ENCODE assay signal across 8 mouse cellular contexts in genomic region chr12:105685001-105685691, GRCm38 (mm10). TPM values are rescaled to one million over a fixed set of nuclear protein-coding genes. Genes with fewer than 3 reads are reported as not detected.
A peak's percentile ranks its signal among the peaks of the same experiment; 100 is the strongest.
DNase-seq lines count a peak whose midpoint lies in the region; ATAC-seq lines count a peak whose summit lies in the region.

Gene Atg2b, minus strand, starts transcription at chr12:105685211.

- H3K36me3 ChIP-seq in hindbrain, embryonic 14.5 days (replicated peaks; ENCODE audit: control insufficient read depth, insufficient read depth), result peaks cover 17% of the 10 kb centered on the region

- H3K4me1 ChIP-seq in hindbrain, embryonic 14.5 days (replicated peaks; ENCODE audit: control insufficient read depth, insufficient read depth, low read length), result peaks cover 31% of the 10 kb centered on the region

- 3% methylated on average over 70 of the region's 73 CpGs for WGBS in hindbrain, embryonic 14.5 days

- peak within 1 kb of the TSS; percentile 95 for H3K27ac ChIP-seq in hindbrain, embryonic 14.5 days

- no peaks in the 10 kb centered on the region for H3K9me3 ChIP-seq in hindbrain, embryonic 14.5 days (ENCODE audit: control insufficient read depth, low read length)

- peak; percentile 92 for ATAC-seq in hindbrain, embryonic 14.5 days (ENCODE audit: low FRiP score)

- H3K27me3 ChIP-seq in hindbrain, embryonic 14.5 days (ENCODE audit: control insufficient read depth, insufficient read depth, low read length), result no peaks in the 10 kb centered on the region

- H3K9ac ChIP-seq in hindbrain, embryonic 14.5 days, result peak within 1 kb of the TSS; percentile 82

- peak within 1 kb of the TSS; percentile 84 for H3K4me2 ChIP-seq in hindbrain, embryonic 14.5 days (replicated peaks)

- peak; percentile 99 for DNase-seq in R1 (ENCODE audit: low read depth, low spot score)
- DNase-seq in cerebellum, postnatal 25 days, result peak; percentile 96 to 98
- DNase-seq in frontal cortex, postnatal 25 days (ENCODE audit: low spot score in 2 of 2), result peak; percentile 90 to 94
- DNase-seq in hindbrain, embryonic 14.5 days (ENCODE audit: low spot score), result peak; percentile 99
- DNase-seq in layer of hippocampus, postnatal 36 days, result peak; percentile 95 to 96
- peak; percentile 97 for DNase-seq in lung, postnatal 36 days
- DNase-seq in retina, postnatal 1 day, result peak; percentile 99
- peak; percentile 92 to 93 for DNase-seq in urinary bladder, adult 18-20 months (ENCODE audit: low spot score in 2 of 2)

- H3K4me3 ChIP-seq in hindbrain, embryonic 14.5 days (replicated peaks; ENCODE audit: low read length), result peak within 1 kb of the TSS; percentile 86

RNA-seq across cellular contexts. Expression of gene Atg2b, which starts in this region (rescaled TPM):
- 18.2 and 18.4 TPM in 2 replicates for polyA plus RNA-seq in hindbrain, embryonic 14.5 days (2014; fragmentation: Nextera tagmentation; extraction: Ambion mirVana)
- 10 to 100 TPM; 44.9 to 47.7 TPM for total RNA-seq in layer of hippocampus, postnatal 36 days (2021)

Comparison
In these comparisons a context has a peak if more than half of its experiments do, and no peak if none do; other contexts are left out.
1. Peak in every context shown above with its lines: DNase-seq, ATAC-seq, H3K4me3 ChIP-seq and H3K27ac ChIP-seq.